Mouse (Mus musculus): ENCODE results near the gene Zfhx3.

Zfhx3 gene

DNA sequence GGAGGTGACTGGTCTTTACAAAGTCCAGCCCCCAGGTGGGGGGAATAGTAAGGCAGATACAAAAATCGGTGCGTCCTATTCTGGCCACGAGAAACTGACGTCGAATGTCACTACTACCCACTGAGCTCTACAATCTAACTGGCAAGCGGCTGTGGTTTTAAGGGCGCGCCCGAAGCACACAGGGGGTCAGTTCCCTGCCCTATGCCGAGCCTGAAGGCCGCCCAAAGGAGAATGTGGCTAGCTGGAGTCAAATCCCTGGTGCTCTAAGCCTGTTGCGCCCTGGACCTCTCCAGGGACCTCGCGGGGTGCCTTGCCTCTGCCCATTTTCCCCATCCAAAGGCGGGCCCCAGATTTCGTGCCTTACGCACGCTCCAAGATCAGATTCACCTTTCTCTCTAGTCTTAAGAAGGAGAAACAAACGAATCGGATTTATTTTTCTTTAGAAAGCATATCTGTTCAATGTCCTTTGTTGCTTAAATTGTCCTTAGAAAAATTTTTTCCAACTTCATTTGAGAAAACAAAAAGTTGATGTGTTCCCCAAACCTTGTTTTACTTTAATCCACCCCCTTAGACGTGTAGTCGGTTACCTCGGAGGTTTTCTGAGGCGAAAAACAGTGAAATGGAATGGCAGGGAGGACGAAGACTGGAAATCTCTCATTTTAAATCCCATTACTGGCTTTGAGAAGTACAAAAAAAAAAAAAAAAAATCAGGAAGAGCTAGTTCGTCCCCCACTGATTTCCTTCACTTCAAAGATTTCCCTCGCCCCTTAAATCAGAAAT lies 754.4 kb downstream of the Zfhx3 start:
- DNase-seq (ENCODE audit: extremely low spot score, low spot score), result no peak

DNA sequence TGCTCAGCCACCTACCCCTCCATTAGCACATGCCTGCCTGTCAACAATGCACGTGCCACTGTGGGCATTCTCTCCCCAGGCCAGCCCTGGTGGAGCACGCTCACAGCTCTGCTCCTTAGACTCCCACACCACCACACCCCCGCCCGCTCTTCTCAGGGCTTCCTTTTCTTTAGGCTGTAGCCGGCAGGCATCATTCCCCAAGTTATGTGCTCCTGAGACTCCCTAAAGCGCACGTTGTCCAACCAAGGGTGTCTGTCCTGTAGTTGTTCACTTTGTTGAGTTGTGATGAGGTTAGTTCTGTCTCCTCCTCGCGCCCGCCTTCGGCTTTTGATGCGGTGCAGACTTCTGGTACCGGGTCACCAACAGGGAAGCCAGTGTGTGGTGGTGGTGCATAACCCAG lies 755.1 kb downstream of the Zfhx3 start:
- DNase-seq (ENCODE audit: extremely low spot score, low spot score), result peak; percentile 71

GRCm38 (mm10) chr8:108698101-108698660 lies 755.7 kb downstream of the Zfhx3 start:
- DNase-seq (ENCODE audit: extremely low spot score, low spot score), result no peak

DNA sequence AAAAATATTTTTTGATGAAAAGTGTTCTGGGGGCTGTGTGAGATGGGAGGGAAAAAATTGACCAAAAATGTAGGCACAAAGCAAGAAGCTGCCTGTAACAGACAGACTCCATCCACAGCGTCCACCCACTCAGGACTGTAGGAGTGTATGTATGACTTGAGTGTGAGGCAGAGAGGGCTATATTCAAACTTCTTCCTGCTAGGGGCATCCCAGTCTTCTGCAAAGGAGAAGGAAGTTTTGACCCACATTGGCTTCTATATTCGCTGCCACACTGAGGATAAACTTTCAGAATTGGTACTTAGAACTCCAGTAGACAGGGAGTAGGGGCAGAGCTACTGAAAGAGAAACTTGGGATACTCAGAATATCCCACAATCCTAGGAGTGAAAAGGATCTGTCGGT lies 756.6 kb downstream of the Zfhx3 start:
- peak; percentile 21 for DNase-seq (ENCODE audit: extremely low spot score, low spot score)

GRCm38 (mm10) chr8:108699454-108700345 lies 757.3 kb downstream of the Zfhx3 start:
- DNase-seq (ENCODE audit: extremely low spot score, low spot score), result peak; percentile 78

DNA sequence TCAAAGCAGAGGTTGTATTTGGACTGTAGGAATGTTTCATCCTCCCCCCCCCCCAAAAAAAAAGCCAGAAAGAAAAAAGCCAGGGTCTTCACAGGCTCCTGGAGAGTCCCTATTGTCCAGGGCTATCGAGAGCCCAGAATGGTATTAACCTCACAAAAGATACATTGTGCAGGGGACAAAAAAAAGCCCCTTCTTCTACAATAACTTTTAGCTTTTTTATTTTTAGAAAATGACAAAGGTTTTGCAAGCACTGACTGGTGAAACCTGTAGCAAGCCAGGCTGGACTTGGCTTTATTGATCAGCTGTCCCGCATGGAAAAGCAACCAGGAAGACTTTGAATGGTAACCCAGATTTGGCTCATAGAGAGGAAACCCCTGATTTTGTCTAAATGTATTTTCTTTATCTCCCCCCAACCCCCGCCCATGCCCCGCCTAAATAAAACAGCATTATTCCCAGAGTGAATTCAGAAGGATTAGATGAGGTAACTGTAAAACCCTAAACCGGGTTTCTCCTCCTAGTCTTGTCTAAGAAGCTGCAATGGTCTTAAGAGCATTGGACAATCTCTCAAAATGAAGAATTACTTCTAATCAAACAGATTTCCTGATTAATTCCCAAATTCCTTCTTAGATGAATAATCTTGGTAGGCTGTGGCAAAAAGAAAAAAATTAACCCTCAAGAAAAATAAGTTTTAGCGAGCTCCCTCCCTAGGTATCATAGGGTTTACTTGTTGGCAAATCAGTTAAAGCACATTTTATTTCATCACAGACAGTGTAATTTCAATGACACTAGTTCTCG lies 759.1 kb downstream of the Zfhx3 start:
- DNase-seq (ENCODE audit: extremely low spot score, low spot score), result no peak

DNA sequence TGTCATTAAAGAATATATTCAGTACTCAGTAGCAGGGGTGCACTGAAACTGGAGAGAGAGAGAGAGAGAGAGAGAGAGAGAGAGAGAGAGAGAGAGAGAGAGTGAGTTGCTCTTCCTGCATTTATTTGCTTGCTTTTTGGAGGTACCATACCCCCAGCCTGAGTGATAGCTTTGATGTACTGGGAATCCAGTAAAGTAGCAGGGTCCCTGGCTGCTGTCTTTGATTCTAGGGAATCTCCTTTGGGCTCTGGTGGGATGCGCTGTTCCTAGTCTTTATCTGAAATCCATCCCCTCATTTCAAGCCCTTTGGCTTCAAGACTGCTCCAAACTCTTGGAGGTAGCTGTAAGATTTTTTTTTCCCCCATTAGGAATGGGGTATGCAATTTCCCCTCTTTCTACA lies 759.8 kb downstream of the Zfhx3 start:
- no peak for DNase-seq (ENCODE audit: extremely low spot score, low spot score)

- no peak for DNase-seq (ENCODE audit: extremely low spot score, low spot score)
Observed at GRCm38 (mm10) chr8:108705751-108706150, 763.3 kb downstream of the Zfhx3 start.

DNA sequence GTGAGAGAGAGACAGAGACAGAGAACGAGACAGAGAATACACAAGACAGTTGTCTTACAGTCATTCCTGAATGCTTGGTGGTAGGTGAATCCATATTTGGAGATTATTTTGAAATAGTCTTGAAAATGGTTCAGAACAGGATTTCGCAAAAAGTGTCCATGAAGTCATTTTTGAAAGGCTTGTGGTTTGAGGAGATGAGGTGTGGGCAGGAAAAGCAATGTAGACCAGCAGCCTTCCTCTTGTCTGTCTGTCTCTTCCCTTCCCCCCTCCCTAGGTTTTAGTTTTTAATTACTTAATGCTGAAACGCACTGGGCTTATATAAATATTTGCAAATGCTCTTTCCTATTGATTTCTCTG lies 764.0 kb downstream of the Zfhx3 start:
- DNase-seq (ENCODE audit: extremely low spot score, low spot score), result no peak

DNA sequence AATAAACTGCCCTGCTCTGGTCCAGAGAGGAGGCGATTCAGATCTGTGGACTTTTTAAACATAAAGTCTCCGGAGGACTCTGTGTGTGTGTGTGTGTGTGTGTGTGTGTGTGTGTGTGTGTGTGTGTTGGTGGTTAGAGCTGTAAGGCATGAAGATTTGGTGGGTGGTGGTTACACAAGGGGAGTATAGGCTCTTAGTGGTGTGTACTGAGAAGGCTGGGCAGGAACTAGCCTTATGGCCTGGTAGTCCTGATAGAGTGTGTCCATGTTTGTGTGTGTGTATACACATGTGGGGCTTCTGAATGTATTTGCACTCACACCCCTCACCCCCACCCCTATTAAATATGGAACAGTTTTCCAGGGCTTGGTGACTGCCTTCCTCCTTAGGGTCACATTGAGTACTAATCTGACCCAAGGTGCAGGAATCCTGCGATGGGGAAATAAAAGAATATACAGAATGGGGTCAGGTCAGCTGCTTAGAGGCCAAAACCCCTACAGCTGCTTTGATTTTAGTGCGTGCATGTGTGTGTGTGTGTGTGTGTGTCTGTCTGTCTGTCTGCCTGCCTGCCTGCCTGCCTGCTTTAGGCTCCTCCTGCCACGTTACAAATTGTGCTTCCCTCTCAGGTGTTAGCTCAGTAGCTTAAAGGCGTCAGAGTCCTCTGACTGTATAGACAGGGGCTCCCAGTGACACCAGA lies 764.6 kb downstream of the Zfhx3 start:
- peak; percentile 31 for DNase-seq (ENCODE audit: extremely low spot score, low spot score)

- peak; percentile 12 for DNase-seq (ENCODE audit: extremely low spot score, low spot score)
Observed at GRCm38 (mm10) chr8:108707576-108708281, 765.3 kb downstream of the Zfhx3 start.

- no peak for DNase-seq (ENCODE audit: extremely low spot score, low spot score)
Observed at GRCm38 (mm10) chr8:108708833-108709387, 766.5 kb downstream of the Zfhx3 start.

GRCm38 (mm10) chr8:108709441-108709840 lies 767.0 kb downstream of the Zfhx3 start:
- no peak for DNase-seq (ENCODE audit: extremely low spot score, low spot score)

- DNase-seq (ENCODE audit: extremely low spot score, low spot score), result peak; percentile 64
Observed at GRCm38 (mm10) chr8:108709928-108710606, 767.6 kb downstream of the Zfhx3 start.

DNA sequence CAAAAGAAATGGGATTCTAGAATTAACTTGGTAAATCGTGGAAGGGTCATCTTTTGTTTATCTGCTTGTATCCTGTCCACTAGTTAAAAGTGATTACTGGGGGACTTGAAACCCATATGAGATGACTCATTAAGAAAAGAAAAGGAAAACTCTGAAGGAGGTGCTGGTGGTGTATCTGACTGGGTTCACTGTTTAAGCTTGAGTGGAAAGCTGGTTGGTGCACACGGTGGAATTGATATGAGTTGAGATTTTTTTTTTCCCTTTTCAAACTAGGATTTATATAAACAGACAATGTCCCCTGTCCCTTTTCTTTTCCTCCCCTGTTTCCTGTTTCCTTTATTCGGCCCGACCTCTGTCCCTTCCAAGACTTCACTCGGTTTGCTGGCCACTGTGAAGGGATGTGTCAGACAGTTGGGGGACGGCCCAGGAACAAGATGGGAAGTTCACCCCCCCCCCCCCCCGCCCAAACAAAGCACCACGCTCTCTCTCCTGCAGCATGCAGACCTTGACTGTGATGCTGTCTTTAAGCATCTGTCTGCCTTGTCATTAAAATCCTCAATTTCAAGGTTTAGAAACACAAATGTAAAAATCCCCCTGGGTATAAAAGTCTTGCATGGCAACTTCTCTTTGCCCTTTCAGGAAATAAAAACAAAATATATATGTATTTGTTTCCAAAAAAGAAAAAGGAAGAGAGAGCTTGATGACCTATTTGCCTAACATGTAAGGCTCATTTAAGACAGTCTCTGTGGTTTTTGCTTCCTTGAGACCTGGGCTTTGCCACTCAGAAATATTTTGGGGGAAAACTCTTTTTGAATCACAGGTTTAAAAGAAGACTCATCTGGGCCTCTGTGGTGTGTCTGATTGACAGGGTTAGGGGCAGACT lies 768.4 kb downstream of the Zfhx3 start:
- no peak for DNase-seq (ENCODE audit: extremely low spot score, low spot score)

GRCm38 (mm10) chr8:108711490-108711793 lies 769.0 kb downstream of the Zfhx3 start:
- DNase-seq (ENCODE audit: extremely low spot score, low spot score), result no peak

DNA sequence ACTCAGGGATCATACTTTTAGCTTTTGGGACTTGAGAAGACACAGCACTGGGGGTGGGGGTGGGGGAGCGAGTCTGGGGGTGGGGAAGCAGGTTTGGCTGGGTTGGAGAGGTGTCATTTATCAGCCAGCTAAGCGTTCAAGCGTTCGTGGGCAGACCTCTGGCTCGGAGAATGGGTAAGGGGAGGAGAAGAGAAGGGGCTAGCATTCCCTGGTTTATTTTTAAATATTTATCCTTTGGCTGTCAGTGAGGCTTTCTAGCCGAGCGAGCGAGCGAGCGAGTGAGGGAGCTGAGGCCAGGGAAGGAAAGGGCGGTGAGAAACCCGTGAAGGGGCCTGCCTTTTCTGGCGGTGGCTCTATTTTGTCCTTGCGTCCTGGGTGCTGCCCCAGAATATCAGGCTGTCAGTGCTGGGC lies 769.6 kb downstream of the Zfhx3 start:
- DNase-seq (ENCODE audit: extremely low spot score, low spot score), result no peak

- DNase-seq (ENCODE audit: extremely low spot score, low spot score), result no peak
Observed at GRCm38 (mm10) chr8:108712607-108713006, 770.2 kb downstream of the Zfhx3 start.
